Mouse (Mus musculus): ENCODE results near the gene Basp1. TPM values are rescaled to one million over a fixed set of nuclear protein-coding genes. Genes with fewer than 3 reads are reported as not detected.

Basp1 gene
- polyA plus RNA-seq, 1 experiment from 2014 or later, result 14.5 TPM

DNA sequence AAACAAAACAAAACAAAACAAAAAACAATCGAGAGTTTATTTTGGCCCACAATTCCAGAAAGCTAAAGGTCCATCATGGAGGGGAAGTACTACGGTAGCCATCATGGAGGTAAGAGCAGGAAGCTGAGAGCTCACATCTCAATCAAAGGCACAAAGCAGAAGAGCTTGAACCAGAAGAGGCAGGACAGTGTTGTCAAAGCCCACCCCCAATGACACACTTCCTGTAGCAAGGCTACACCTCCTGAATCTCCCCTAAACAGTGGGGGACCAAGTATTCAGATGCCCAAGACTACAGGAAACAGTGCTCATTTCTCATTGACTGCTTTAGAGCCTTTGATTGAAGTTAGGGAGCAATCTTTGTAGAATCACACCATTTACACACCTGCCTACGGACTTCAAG, 99.1 kb downstream of the Basp1 start:
- Histone ChIP-seq H3K9ac (replicated peaks; ENCODE audit: low read length) (no peak overlapping the region), H3K4me3 (ENCODE audit: low read length) (no peak overlapping the region), H3K27me3 (ENCODE audit: insufficient read depth, low read length) (no peaks in the 10 kb centered on the region), H3K9me3 (ENCODE audit: low read length) (no peaks in the 10 kb centered on the region), H3K27ac (ENCODE audit: low read length) (no peak overlapping the region), H3K36me3 (ENCODE audit: insufficient read depth, low read length) (no peaks in the 10 kb centered on the region), H3K4me1 (ENCODE audit: insufficient read depth, low read length) (no peaks in the 10 kb centered on the region), H3K4me2 (replicated peaks; ENCODE audit: low read depth, low read length) (no peak overlapping the region)
- ATAC-seq (ENCODE audit: low FRiP score, low TSS enrichment), result no peak
- WGBS, result 79% methylated on average over 3 of the region's 3 CpGs

Other genes starting within 250 kb of the Basp1 start
- 33.2 and 37.7 TPM in 2 replicates for gene Myo10, start 208.8 kb upstream of the Basp1 start, polyA plus RNA-seq (2015; fragmentation: Nextera tagmentation; extraction: Ambion mirVana)